Mouse (Mus musculus): Measurements from ENCODE around the gene Fgfrl1. TPM values are rescaled to one million over a fixed set of nuclear protein-coding genes. Genes with fewer than 3 reads are reported as not detected.

Fgfrl1 gene
- total and polyA plus RNA-seq, 3 experiments = 2.1 to 7.1 (median 4.9) TPM

GRCm38 (mm10) chr5:108678296-108678854, 13.8 kb upstream of the Fgfrl1 start:
- DNase-seq (ENCODE audit: low spot score) (no peak), ATAC-seq (ENCODE audit: extremely low read depth, insufficient number of reproducible peaks, low FRiP score, poor library complexity, severe bottlenecking) (no peak)
- Histone ChIP-seq H3K36me3 (replicated peaks) (peaks cover 55% of the 10 kb centered on the region), H3K4me3 (ENCODE audit: low read depth, low read length) (no peak overlapping the region), H3K9me3 (replicated peaks) (no peaks in the 10 kb centered on the region), H3K4me1 (ENCODE audit: insufficient read depth, low read depth, low read length) (peaks cover 80% of the 10 kb centered on the region), H3K27me3 (ENCODE audit: insufficient read depth, low read length) (no peaks in the 10 kb centered on the region)
- TF ChIP-seq CTCF (IDR thresholded peaks at IDR 0.05; ENCODE audit: low read depth, low read length) = no peak

- Histone ChIP-seq H3K36me3 (replicated peaks) (peaks cover 51% of the 10 kb centered on the region), H3K27me3 (ENCODE audit: insufficient read depth, low read length) (no peaks in the 10 kb centered on the region), H3K4me1 (ENCODE audit: insufficient read depth, low read depth, low read length) (peaks cover 73% of the 10 kb centered on the region), H3K4me3 (ENCODE audit: low read depth, low read length) (no peak overlapping the region), H3K9me3 (replicated peaks) (no peaks in the 10 kb centered on the region)
- DNase-seq (ENCODE audit: low spot score) (peak; percentile 52), ATAC-seq (ENCODE audit: extremely low read depth, insufficient number of reproducible peaks, low FRiP score, poor library complexity, severe bottlenecking) (no peak)
- TF ChIP-seq TAL1 (conservative IDR thresholded peaks at IDR 0.05; ENCODE audit: low read depth, low read length) = no peak
- TF ChIP-seq CTCF (IDR thresholded peaks at IDR 0.05; ENCODE audit: low read depth, low read length) = no peak; the same call in 1 of the 2 replicates
- TF ChIP-seq GATA2 (IDR thresholded peaks at IDR 0.05; ENCODE audit: borderline replicate concordance, low read depth, low read length) = no peak
- TF ChIP-seq POLR2AphosphoS5 (IDR thresholded peaks at IDR 0.05; ENCODE audit: insufficient replicate concordance, low read depth, low read length) = no peak
- TF ChIP-seq GATA1 (IDR thresholded peaks at IDR 0.05; ENCODE audit: borderline replicate concordance, low read length) = no peak
These were observed 12.3 kb upstream of the Fgfrl1 start for GRCm38 (mm10) chr5:108679909-108680308.

DNA sequence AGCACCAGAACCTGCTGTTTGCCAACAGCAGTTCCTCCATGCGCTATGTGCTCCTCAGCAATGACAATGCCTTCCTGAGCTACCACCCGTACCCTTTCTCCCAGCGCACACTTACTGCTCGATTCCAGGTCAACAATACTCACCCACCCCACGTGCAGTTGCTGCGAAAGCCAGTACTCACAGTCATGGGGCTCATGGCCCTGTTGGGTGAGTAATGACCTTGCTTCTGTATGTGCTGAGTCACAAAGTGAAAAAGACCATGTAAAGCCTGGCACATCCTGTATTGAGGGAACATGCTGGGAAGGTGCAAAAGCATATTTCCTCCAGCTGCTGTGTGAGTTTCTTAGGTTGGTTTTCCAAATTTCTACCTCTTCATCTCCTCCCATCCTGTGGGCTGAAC, 11.3 kb upstream of the Fgfrl1 start:
- TF ChIP-seq GATA2 (IDR thresholded peaks at IDR 0.05; ENCODE audit: borderline replicate concordance, low read depth, low read length) = no peak
- TF ChIP-seq POLR2AphosphoS5 (IDR thresholded peaks at IDR 0.05; ENCODE audit: insufficient replicate concordance, low read depth, low read length) = no peak
- no peak for TF ChIP-seq CTCF (IDR thresholded peaks at IDR 0.05; ENCODE audit: low read depth, low read length)
- no peak for TF ChIP-seq TAL1 (conservative IDR thresholded peaks at IDR 0.05; ENCODE audit: low read depth, low read length)
- no peak for TF ChIP-seq GATA1 (IDR thresholded peaks at IDR 0.05; ENCODE audit: borderline replicate concordance, low read length)
- H3K27me3 ChIP-seq (ENCODE audit: insufficient read depth, low read length) = no peaks in the 10 kb centered on the region
- ATAC-seq (ENCODE audit: extremely low read depth, insufficient number of reproducible peaks, low FRiP score, poor library complexity, severe bottlenecking) (no peak), DNase-seq (ENCODE audit: low spot score) (no peak)
- peaks cover 64% of the 10 kb centered on the region for H3K4me1 ChIP-seq (ENCODE audit: insufficient read depth, low read depth, low read length)
- H3K36me3 ChIP-seq (replicated peaks) = peaks cover 56% of the 10 kb centered on the region
- H3K4me3 ChIP-seq (ENCODE audit: low read depth, low read length) = no peak overlapping the region
- no peaks in the 10 kb centered on the region for H3K9me3 ChIP-seq (replicated peaks)

GRCm38 (mm10) chr5:108689091-108689490, 3.1 kb upstream of the Fgfrl1 start:
- Histone ChIP-seq H3K4me1 (ENCODE audit: insufficient read depth, low read depth, low read length) (peaks cover 34% of the 10 kb centered on the region), H3K27me3 (ENCODE audit: insufficient read depth, low read length) (no peaks in the 10 kb centered on the region), H3K4me3 (ENCODE audit: low read depth, low read length) (no peak overlapping the region), H3K36me3 (replicated peaks) (peaks cover 15% of the 10 kb centered on the region), H3K9me3 (replicated peaks) (no peaks in the 10 kb centered on the region)
- no peak for TF ChIP-seq GATA2 (IDR thresholded peaks at IDR 0.05; ENCODE audit: borderline replicate concordance, low read depth, low read length)
- no peak for TF ChIP-seq POLR2AphosphoS5 (IDR thresholded peaks at IDR 0.05; ENCODE audit: insufficient replicate concordance, low read depth, low read length)
- no peak for TF ChIP-seq CTCF (IDR thresholded peaks at IDR 0.05; ENCODE audit: low read depth, low read length)
- DNase-seq (ENCODE audit: low spot score) (no peak), ATAC-seq (ENCODE audit: extremely low read depth, insufficient number of reproducible peaks, low FRiP score, poor library complexity, severe bottlenecking) (no peak)

GRCm38 (mm10) chr5:108691152-108691551, 1.0 kb upstream of the Fgfrl1 start:
- TF ChIP-seq GATA1 (IDR thresholded peaks at IDR 0.05; ENCODE audit: borderline replicate concordance, low read length) = no peak
- no peak for TF ChIP-seq POLR2AphosphoS5 (IDR thresholded peaks at IDR 0.05; ENCODE audit: insufficient replicate concordance, low read depth, low read length)
- no peaks in the 10 kb centered on the region for H3K9me3 ChIP-seq (replicated peaks)
- ATAC-seq (ENCODE audit: extremely low read depth, insufficient number of reproducible peaks, low FRiP score, poor library complexity, severe bottlenecking) (no peak), DNase-seq (ENCODE audit: low spot score) (no peak)
- no peaks in the 10 kb centered on the region for H3K27me3 ChIP-seq (ENCODE audit: insufficient read depth, low read length)
- H3K36me3 ChIP-seq (replicated peaks) = peaks cover 9% of the 10 kb centered on the region
- no peak overlapping the region for H3K4me3 ChIP-seq (ENCODE audit: low read depth, low read length)
- H3K4me1 ChIP-seq (ENCODE audit: insufficient read depth, low read depth, low read length) = peaks cover 43% of the 10 kb centered on the region

GRCm38 (mm10) chr5:108693872-108694288, 1.7 kb downstream of the Fgfrl1 start:
- TF ChIP-seq POLR2AphosphoS5 (IDR thresholded peaks at IDR 0.05; ENCODE audit: insufficient replicate concordance, low read depth, low read length) = no peak
- TF ChIP-seq TAL1 (conservative IDR thresholded peaks at IDR 0.05; ENCODE audit: low read depth, low read length) = no peak
- TF ChIP-seq CTCF (IDR thresholded peaks at IDR 0.05; ENCODE audit: low read depth, low read length) = no peak
- no peak for TF ChIP-seq GATA1 (IDR thresholded peaks at IDR 0.05; ENCODE audit: borderline replicate concordance, low read length)
- no peak for TF ChIP-seq GATA2 (IDR thresholded peaks at IDR 0.05; ENCODE audit: borderline replicate concordance, low read depth, low read length)
- ATAC-seq (ENCODE audit: extremely low read depth, insufficient number of reproducible peaks, low FRiP score, poor library complexity, severe bottlenecking) (peak; percentile 92), DNase-seq (ENCODE audit: low spot score) (peak; percentile 100)
- no peaks in the 10 kb centered on the region for H3K27me3 ChIP-seq (ENCODE audit: insufficient read depth, low read length)
- H3K4me1 ChIP-seq (ENCODE audit: insufficient read depth, low read depth, low read length) = peaks cover 43% of the 10 kb centered on the region
- H3K36me3 ChIP-seq (replicated peaks) = peaks cover 24% of the 10 kb centered on the region
- H3K4me3 ChIP-seq (ENCODE audit: low read depth, low read length) = peak overlapping the region; percentile 81
- no peaks in the 10 kb centered on the region for H3K9me3 ChIP-seq (replicated peaks)
